Mouse (Mus musculus) testis, adult 2 months (tissue): ENCODE results near the gene Ripk3.

Source experiments
- CTCF ChIP-seq: fragments of 200-500 bp; IDR thresholded peaks from 2 replicates; pipeline ENCODE4 v1.5.1; 2012; ENCODE audit warnings: low read depth, mild to moderate bottlenecking, inconsistent platforms, low read length, moderate library complexity; ENCODE audit not compliant: control insufficient read depth, insufficient read depth, insufficient replicate concordance
- POLR2A ChIP-seq: fragments of 200-500 bp; IDR thresholded peaks from 2 replicates; pipeline ENCODE4 v1.6.1; 2012; ENCODE audit warnings: low read depth, mild to moderate bottlenecking, inconsistent platforms, low read length, moderate library complexity; ENCODE audit not compliant: control insufficient read depth

- TF ChIP-seq CTCF (no peak), POLR2A (no peak)
These were observed 11.5 kb downstream of the Ripk3 start for GRCm38 (mm10) chr14:55777176-55777575.
